ENCODE assay signal across 8 mouse cellular contexts in genomic region chr12:80112071-80112660, GRCm38 (mm10). TPM values are rescaled to one million over a fixed set of nuclear protein-coding genes. Genes with fewer than 3 reads are reported as not detected.
DNase-seq lines count a peak whose midpoint lies in the region; ATAC-seq and TF ChIP-seq lines count a peak whose summit lies in the region.

No protein-coding gene starts in this region.

- ATAC-seq in CD4-positive, CD25-positive, alpha-beta regulatory T cell, adult 4 months: no peak
- ATAC-seq in forebrain, embryonic 11.5 days (replicated peaks; ENCODE audit: low FRiP score): no peak
- ATAC-seq in intestine, postnatal 0 days: no peak
- ATAC-seq in midbrain, embryonic 14.5 days (ENCODE audit: low FRiP score, low TSS enrichment): no peak
- ATAC-seq in activated CD4-positive, CD25-positive, alpha-beta regulatory T cell, adult 4 months: no peak

- peaks cover 21% of the 10 kb centered on the region for H3K36me3 ChIP-seq in C2C12 (ENCODE audit: control insufficient read depth, insufficient read depth)
- peaks cover 7% of the 10 kb centered on the region for H3K36me3 ChIP-seq in forebrain, embryonic 11.5 days (ENCODE audit: control insufficient read depth, insufficient read depth, low read length)
- peaks cover 11% of the 10 kb centered on the region; the same call in 1 of the 2 replicates for H3K36me3 ChIP-seq in intestine, postnatal 0 days (ENCODE audit: control insufficient read depth, insufficient read depth)
- H3K36me3 ChIP-seq in midbrain, embryonic 14.5 days (ENCODE audit: control insufficient read depth, insufficient read depth, low read length): peaks cover 7% of the 10 kb centered on the region; the same call in 1 of the 2 replicates

- H3K27me3 ChIP-seq in C2C12 (ENCODE audit: control insufficient read depth, insufficient read depth, insufficient read length): no peaks in the 10 kb centered on the region
- no peaks in the 10 kb centered on the region for H3K27me3 ChIP-seq in forebrain, embryonic 11.5 days (ENCODE audit: control insufficient read depth, insufficient read depth, low read length)
- no peaks in the 10 kb centered on the region for H3K27me3 ChIP-seq in intestine, postnatal 0 days (replicated peaks; ENCODE audit: control insufficient read depth, insufficient read depth, low read length)
- peaks cover 34% of the 10 kb centered on the region for H3K27me3 ChIP-seq in midbrain, embryonic 14.5 days (ENCODE audit: control insufficient read depth, insufficient read depth, low read length)

- H3K4me2 ChIP-seq in forebrain, embryonic 11.5 days (ENCODE audit: low read depth, low read length, severe bottlenecking): peak overlapping the region; percentile 98
- peak overlapping the region; percentile 90 for H3K4me2 ChIP-seq in intestine, postnatal 0 days (replicated peaks; ENCODE audit: low read depth)
- peak overlapping the region; percentile 95 for H3K4me2 ChIP-seq in midbrain, embryonic 14.5 days (ENCODE audit: low read length)

- peaks cover 24% of the 10 kb centered on the region for H3K79me3 ChIP-seq in C2C12 (ENCODE audit: low read depth)

- H3K79me2 ChIP-seq in C2C12 (ENCODE audit: control insufficient read depth, insufficient read depth): peaks cover 34% of the 10 kb centered on the region

- H3K9me3 ChIP-seq in forebrain, embryonic 11.5 days (ENCODE audit: control insufficient read depth, low read length): no peaks in the 10 kb centered on the region
- H3K9me3 ChIP-seq in intestine, postnatal 0 days (ENCODE audit: control insufficient read depth): no peaks in the 10 kb centered on the region
- no peaks in the 10 kb centered on the region for H3K9me3 ChIP-seq in midbrain, embryonic 14.5 days (ENCODE audit: control insufficient read depth, low read length)

- peak overlapping the region; percentile 78 for H3ac ChIP-seq in C2C12 (ENCODE audit: control insufficient read depth, insufficient read length, low read depth)

- 0% methylated on average over 26 of the region's 26 CpGs for WGBS in forebrain, embryonic 11.5 days
- under 1% methylated on average over 26 of the region's 26 CpGs for WGBS in intestine, postnatal 0 days
- WGBS in midbrain, embryonic 14.5 days: under 1% methylated on average over 26 of the region's 26 CpGs

- peak overlapping the region; percentile 98 for H3K27ac ChIP-seq in forebrain, embryonic 11.5 days (ENCODE audit: low read depth, low read length)
- H3K27ac ChIP-seq in intestine, postnatal 0 days (ENCODE audit: low read depth, low read length): peak overlapping the region; percentile 98
- peak overlapping the region; percentile 75 for H3K27ac ChIP-seq in midbrain, embryonic 14.5 days (replicated peaks; ENCODE audit: low read depth, low read length)

- H3K4me3 ChIP-seq in C2C12 (ENCODE audit: insufficient read depth, poor library complexity, severe bottlenecking): peak overlapping the region; percentile 71
- H3K4me3 ChIP-seq in forebrain, embryonic 11.5 days (ENCODE audit: low read depth, low read length): peak overlapping the region; percentile 89
- H3K4me3 ChIP-seq in intestine, postnatal 0 days (ENCODE audit: low read depth, low read length): peak overlapping the region; percentile 91
- H3K4me3 ChIP-seq in midbrain, embryonic 14.5 days (replicated peaks; ENCODE audit: low read depth, low read length): peak overlapping the region; percentile 69

- peak overlapping the region; percentile 98 for H3K9ac ChIP-seq in forebrain, embryonic 11.5 days (ENCODE audit: low read length)
- H3K9ac ChIP-seq in intestine, postnatal 0 days (ENCODE audit: low read depth, low read length): peak overlapping the region; percentile 93
- peak overlapping the region; percentile 77 for H3K9ac ChIP-seq in midbrain, embryonic 14.5 days (replicated peaks; ENCODE audit: low read length)

- TF ChIP-seq CTCF in C2C12 (IDR thresholded peaks at IDR 0.05; ENCODE audit: control insufficient read depth, insufficient read depth, insufficient read length): no peak
- TF ChIP-seq CTCF in intestine, postnatal 0 days (IDR thresholded peaks at IDR 0.05; ENCODE audit: low read depth): no peak

- peak; percentile 59 for DNase-seq in CD4-positive, CD25-positive, alpha-beta regulatory T cell, adult 2 months (ENCODE audit: low read depth, low spot score)
- DNase-seq in forebrain, embryonic 11.5 days (ENCODE audit: low spot score): no peak
- DNase-seq in midbrain, embryonic 14.5 days: peak; percentile 35
- no peak for DNase-seq in layer of hippocampus, postnatal 36 days

- H3K4me1 ChIP-seq in forebrain, embryonic 11.5 days (replicated peaks; ENCODE audit: control insufficient read depth, insufficient read depth, low read length): peaks cover 8% of the 10 kb centered on the region; the same call in 1 of the 2 replicates
- H3K4me1 ChIP-seq in intestine, postnatal 0 days (replicated peaks; ENCODE audit: control insufficient read depth, insufficient read depth, low read length): no peaks in the 10 kb centered on the region
- H3K4me1 ChIP-seq in midbrain, embryonic 14.5 days (ENCODE audit: control insufficient read depth, insufficient read depth, low read length): peaks cover 14% of the 10 kb centered on the region

TF ChIP-seq in C2C12, 6 proteins besides CTCF, POLR2A, EP300 and RAD21:
- TF ChIP-seq USF1 (IDR thresholded peaks at IDR 0.05; ENCODE audit: low read depth): no peak
- TF ChIP-seq MAX (IDR thresholded peaks at IDR 0.05): no peak
- TF ChIP-seq MYOG (IDR thresholded peaks at IDR 0.05; ENCODE audit: control insufficient read depth, extremely low read depth, insufficient read length): no peak
- no peak for TF ChIP-seq FOSL1 (IDR thresholded peaks at IDR 0.05; ENCODE audit: insufficient read depth, low read length, poor library complexity, severe bottlenecking)
- TF ChIP-seq MYOD1 (IDR thresholded peaks at IDR 0.05; ENCODE audit: control insufficient read depth, insufficient read length, low read depth): no peak
- no peak for TF ChIP-seq CEBPB (IDR thresholded peaks at IDR 0.05; ENCODE audit: low read depth)

RNA-seq across cellular contexts. Expression of gene Zfp36l1, which starts 0.6 kb away (rescaled TPM):
- polyA plus RNA-seq in CD4-positive, CD25-positive, alpha-beta regulatory T cell, adult 4 months (2017; shearing (Covaris generic)): 100 to 1,000 TPM; 139 to 188 TPM
- 4.7 TPM for polyA plus RNA-seq in C2C12 (2012; fragmentation: generic; extraction: Trizol)
- 164 and 173 TPM in 2 replicates for polyA plus RNA-seq in forebrain, embryonic 11.5 days (2014; fragmentation: Nextera tagmentation; extraction: Ambion mirVana)
- polyA plus RNA-seq in intestine, postnatal 0 days (2015; fragmentation: Nextera tagmentation; extraction: Ambion mirVana): 77.9 and 80.7 TPM in 2 replicates
- 32.3 and 52.3 TPM in 2 replicates for polyA plus RNA-seq in midbrain, embryonic 14.5 days (2014; fragmentation: Nextera tagmentation; extraction: Ambion mirVana)
- 100 to 1,000 TPM; 109 to 180 TPM for polyA plus RNA-seq in activated CD4-positive, CD25-positive, alpha-beta regulatory T cell, adult 4 months (2017; shearing (Covaris generic))
- 10 to 100 TPM; 32.1 to 39.1 TPM for total RNA-seq in layer of hippocampus, postnatal 36 days (2021)

Comparison
In these comparisons a context has a peak if more than half of its experiments do, and no peak if none do; other contexts are left out.
1. DNase-seq: peak in CD4-positive, CD25-positive, alpha-beta regulatory T cell, adult 2 months (single experiment) and midbrain, embryonic 14.5 days (single experiment); none in forebrain, embryonic 11.5 days (single experiment) and layer of hippocampus, postnatal 36 days (0 of 2).
2. Peak in every context shown above with its lines, with median percentiles within 50 percentile points of each other: H3K4me3 ChIP-seq, H3K27ac ChIP-seq, H3K4me2 ChIP-seq and H3K9ac ChIP-seq.